Mouse (Mus musculus) lung, embryonic 16.5 days (tissue): ENCODE data around the gene Gm11634. TPM values are rescaled to one million over a fixed set of nuclear protein-coding genes. Genes with fewer than 3 reads are reported as not detected.

Experiments used
- ATAC-seq: fragments of 200-750 bp; cut with Nextera tagmentation; 2 replicates; pipeline ENCODE4 v1.8.0; 2017; ENCODE audit warnings: low read depth, mild to moderate bottlenecking, moderate library complexity
- H3K27ac ChIP-seq: fragments of 300-500 bp; sonication (generic); 2 replicates; pipeline ENCODE4 v1.5.1; 2014; ENCODE audit warnings: mild to moderate bottlenecking, control low read depth, low read length
- H3K27me3 ChIP-seq: fragments of 300-500 bp; sonication (generic); 2 replicates; pipeline ENCODE4 v1.6.1; 2014; ENCODE audit warnings: low read depth, low read length, mixed read lengths; ENCODE audit not compliant: control insufficient read depth, insufficient read depth
- H3K36me3 ChIP-seq: fragments of 300-500 bp; sonication (generic); 2 replicates; pipeline ENCODE4 v1.6.1; 2014; ENCODE audit warnings: low read length; ENCODE audit not compliant: control insufficient read depth, insufficient read depth
- H3K4me1 ChIP-seq: fragments of 300-500 bp; sonication (generic); replicated peaks from 2 replicates; pipeline ENCODE4 v1.6.1; 2014; ENCODE audit warnings: low read length, mixed read lengths; ENCODE audit not compliant: control insufficient read depth, insufficient read depth
- H3K4me2 ChIP-seq: fragments of 300-500 bp; sonication (generic); 2 replicates; pipeline ENCODE4 v1.6.1; 2014; ENCODE audit warnings: low read depth, low read length, control low read depth
- H3K4me3 ChIP-seq: fragments of 300-500 bp; sonication (generic); 2 replicates; pipeline ENCODE4 v1.5.1; 2014; ENCODE audit warnings: mild to moderate bottlenecking, low read length, control low read depth
- H3K9ac ChIP-seq: fragments of 300-500 bp; sonication (generic); 2 replicates; pipeline ENCODE4 v1.6.1; 2014; ENCODE audit warnings: low read length, control low read depth
- H3K9me3 ChIP-seq: fragments of 300-500 bp; sonication (generic); 2 replicates; pipeline ENCODE4 v1.6.1; 2016; ENCODE audit warnings: low read length; ENCODE audit not compliant: control insufficient read depth
- WGBS: fragments of 180-500 bp; shearing (Covaris S2); extraction: QIAGEN DNeasy Blood & Tissue Kit; methylation state at CpG from one replicate; pipeline ENCODE4 v1.1.7; 2014; 5-methylcytosine and 5-hydroxymethylcytosine counted together
- polyA plus RNA-seq: library from polyadenylated mRNA; unstranded; fragments of >200 nt; fragmentation: Nextera tagmentation; extraction: Ambion mirVana; gene quantifications from 2 replicates; pipeline ENCODE4 v1.2.1, GENCODE M21; 2015

The Gm11634 gene
- polyA plus RNA-seq, 1 experiment from 2014 or later, result not detected

DNA sequence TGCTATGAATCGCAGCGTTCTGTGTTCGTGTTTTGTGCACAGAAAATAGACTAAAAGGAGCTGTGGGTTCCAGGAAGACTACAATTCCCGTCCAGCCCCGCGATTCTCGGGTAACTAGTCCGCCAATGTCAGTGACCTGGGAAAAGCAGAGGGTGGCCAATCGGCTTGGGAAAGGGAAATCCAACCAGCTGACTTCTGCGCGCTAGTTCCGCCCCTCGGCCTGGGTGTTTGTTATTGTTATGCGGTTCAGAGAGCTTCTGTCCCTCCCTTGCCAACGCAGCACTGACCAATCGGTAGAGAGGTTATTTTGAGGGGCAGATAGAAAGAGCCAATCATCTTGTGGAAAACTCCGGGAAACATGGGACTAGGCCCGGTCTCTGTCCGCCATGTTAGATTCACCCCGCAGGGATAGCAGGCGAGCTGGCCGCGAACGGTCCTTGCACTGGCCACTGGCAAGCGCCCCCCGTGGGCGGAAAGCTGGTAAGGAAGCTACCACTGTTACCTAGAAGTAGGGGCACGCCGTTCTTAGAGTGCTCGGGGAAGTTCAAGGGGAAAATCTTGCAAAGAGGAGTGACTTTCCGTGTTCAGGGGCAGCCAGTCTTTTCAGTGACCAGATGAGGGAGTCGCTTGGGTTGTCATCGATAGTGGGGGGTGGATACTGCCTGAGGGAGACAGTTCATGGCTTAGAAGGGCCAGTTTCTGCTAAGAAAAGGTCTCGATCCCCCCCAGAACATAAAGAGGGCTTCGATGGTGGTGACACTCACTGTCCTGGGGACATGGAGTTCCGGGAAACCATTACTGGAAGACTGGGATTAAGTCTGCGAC is 46.4 kb downstream of the Gm11634 start:
- WGBS, result 0% methylated on average over 37 of the region's 37 CpGs
- peaks cover 16% of the 10 kb centered on the region for H3K36me3 ChIP-seq
- ATAC-seq, result peak; percentile 98
- peak overlapping the region; percentile 87 for H3K4me3 ChIP-seq
- peak overlapping the region; percentile 96 for H3K27ac ChIP-seq
- H3K9me3 ChIP-seq, result no peaks in the 10 kb centered on the region
- peak overlapping the region; percentile 90 for H3K9ac ChIP-seq
- peaks cover 16% of the 10 kb centered on the region for H3K4me1 ChIP-seq
- peak overlapping the region; percentile 87 for H3K4me2 ChIP-seq
- no peaks in the 10 kb centered on the region for H3K27me3 ChIP-seq

DNA sequence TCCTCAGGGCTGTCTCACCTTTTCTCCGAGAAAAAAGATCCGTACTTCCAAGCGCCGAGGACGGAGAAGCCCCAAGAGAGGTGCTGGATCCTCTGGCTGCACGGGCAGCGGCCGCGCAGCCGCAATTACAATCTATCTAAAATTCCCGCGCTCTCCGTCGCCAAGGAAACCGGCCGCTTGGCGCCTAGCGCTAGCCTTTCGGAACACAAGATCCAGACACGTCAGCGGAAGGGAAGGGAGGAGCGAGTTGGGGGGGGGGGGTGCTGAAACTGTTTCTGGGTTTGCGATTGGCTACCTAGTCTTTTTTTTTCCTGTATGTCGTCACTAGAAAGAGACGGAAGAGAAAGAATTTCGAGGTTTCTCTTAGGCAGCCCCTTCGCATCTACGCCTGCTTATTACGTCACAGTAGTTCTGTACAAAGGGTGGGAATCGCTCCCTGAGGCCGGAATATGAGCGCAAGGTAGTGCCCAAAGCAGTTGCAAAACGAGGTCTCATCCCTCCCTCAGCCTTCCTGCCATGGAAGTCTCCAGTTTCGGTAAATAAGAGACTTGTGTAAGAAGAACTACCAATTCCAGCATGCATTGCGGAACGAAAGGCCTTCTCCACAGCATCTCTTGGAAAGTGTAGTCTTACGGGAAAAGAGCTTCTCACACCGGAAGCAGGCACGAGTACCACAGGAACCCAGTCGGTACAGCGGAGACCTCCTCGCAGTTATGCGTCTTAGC is 47.1 kb downstream of the Gm11634 start, which contains the start of the genes Brca1 and Nbr1:
Gene Brca1, minus strand, starts transcription at position 205 of the 725 bp plus-strand sequence.
Gene Nbr1, plus strand, starts transcription at position 399 of the 725 bp plus-strand sequence.
- Histone ChIP-seq H3K9me3 (no peaks in the 10 kb centered on the region), H3K4me1 (peaks cover 16% of the 10 kb centered on the region), H3K4me2 (peak within 1 kb of the TSS; percentile 87), H3K27me3 (no peaks in the 10 kb centered on the region), H3K27ac (peak within 1 kb of the TSS; percentile 96), H3K9ac (peak within 1 kb of the TSS; percentile 90), H3K36me3 (peaks cover 14% of the 10 kb centered on the region), H3K4me3 (peak within 1 kb of the TSS; percentile 87)
- peak; percentile 82 for ATAC-seq
- WGBS, result under 1% methylated on average over 43 of the region's 43 CpGs

DNA sequence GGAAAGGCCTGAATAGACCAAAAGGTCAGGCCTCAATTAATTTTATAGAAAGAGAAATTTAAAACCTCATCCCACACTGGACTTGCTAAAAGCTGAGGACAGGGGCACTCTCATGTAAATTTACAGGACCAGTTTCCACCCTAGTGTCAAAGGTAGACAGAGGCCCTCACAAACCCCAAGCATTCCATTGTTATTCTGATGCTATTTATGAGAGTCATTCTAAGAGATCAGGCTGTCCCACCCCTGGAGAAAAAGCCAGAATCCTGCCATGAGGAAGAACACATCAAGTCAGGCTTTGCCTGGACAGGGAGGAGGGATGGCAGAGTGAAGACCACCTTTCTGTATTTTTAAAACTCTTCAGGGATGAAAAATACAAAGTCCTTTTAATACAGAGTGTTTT is 50.5 kb downstream of the Gm11634 start:
- Histone ChIP-seq H3K9ac (no peak overlapping the region), H3K4me3 (no peak overlapping the region), H3K4me1 (peaks cover 7% of the 10 kb centered on the region), H3K27me3 (no peaks in the 10 kb centered on the region), H3K4me2 (no peak overlapping the region), H3K27ac (no peak overlapping the region), H3K9me3 (no peaks in the 10 kb centered on the region), H3K36me3 (peaks cover 8% of the 10 kb centered on the region)
- ATAC-seq, result no peak

DNA sequence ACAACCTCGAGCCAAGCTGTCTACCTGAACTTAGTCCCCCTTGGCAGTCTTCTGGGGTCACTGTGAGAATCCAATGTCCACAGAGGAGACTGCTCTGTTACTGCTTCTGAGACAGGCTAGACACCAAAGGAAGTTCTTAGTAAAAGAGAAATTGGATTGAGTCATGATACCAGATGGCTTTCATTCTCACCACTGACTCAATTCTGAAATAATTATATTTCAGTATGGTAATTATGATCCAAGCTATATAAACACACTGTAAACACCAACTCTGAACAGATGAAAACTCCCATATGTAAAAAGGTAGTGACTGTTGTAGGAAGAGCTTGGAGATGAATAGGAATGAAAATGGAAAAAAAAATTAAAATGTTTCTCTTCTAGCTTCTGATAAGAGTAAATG is 54.9 kb downstream of the Gm11634 start:
- WGBS, result 77% methylated on average over 1 of the region's 1 CpGs
- Histone ChIP-seq H3K27me3 (no peaks in the 10 kb centered on the region), H3K9me3 (no peaks in the 10 kb centered on the region), H3K9ac (no peak overlapping the region), H3K27ac (peak overlapping the region; percentile 83), H3K4me2 (no peak overlapping the region), H3K4me3 (no peak overlapping the region), H3K36me3 (peaks cover 11% of the 10 kb centered on the region), H3K4me1 (0 out of 2 replicates have a peak, but pooled peaks cover 2% of the 10 kb centered on the region)
- peak; percentile 77 for ATAC-seq

Other genes starting within 250 kb of the Gm11634 start
- gene G6pc, start 231.7 kb downstream of the Gm11634 start, polyA plus RNA-seq, result not detected in 2 replicates
- gene Aarsd1, start 181.6 kb downstream of the Gm11634 start, polyA plus RNA-seq, result 63.9 and 67.2 TPM in 2 replicates
- 7.5 and 10.1 TPM in 2 replicates for gene Gm27029, start 174.5 kb downstream of the Gm11634 start, polyA plus RNA-seq
- 19.9 and 21.0 TPM in 2 replicates for gene Rundc1, start 174.2 kb downstream of the Gm11634 start, polyA plus RNA-seq
- gene Ptges3l, start 173.9 kb downstream of the Gm11634 start, polyA plus RNA-seq, result 12.5 and 13.9 TPM in 2 replicates
- 273 and 291 TPM in 2 replicates for gene Rpl27, start 157.0 kb downstream of the Gm11634 start, polyA plus RNA-seq
- 27.3 and 29.1 TPM in 2 replicates for gene Ifi35, start 150.8 kb downstream of the Gm11634 start, polyA plus RNA-seq
- 6.7 and 7.6 TPM in 2 replicates for gene Rnd2, start 134.3 kb downstream of the Gm11634 start, polyA plus RNA-seq
- 50.2 and 52.0 TPM in 2 replicates for gene Vat1, start 133.0 kb downstream of the Gm11634 start, polyA plus RNA-seq
- gene Brca1, start 47.3 kb downstream of the Gm11634 start, polyA plus RNA-seq, result 13.2 and 14.1 TPM in 2 replicates
- 77.7 and 87.5 TPM in 2 replicates for gene Nbr1, start 47.1 kb downstream of the Gm11634 start, polyA plus RNA-seq
- gene Tmem106a, start 17.0 kb downstream of the Gm11634 start, polyA plus RNA-seq, result 4.7 and 7.1 TPM in 2 replicates
- 52.0 and 52.1 TPM in 2 replicates for gene Rdm1, start 27.9 kb upstream of the Gm11634 start, polyA plus RNA-seq
- 6.8 and 7.4 TPM in 2 replicates for gene Arl4d, start 66.3 kb upstream of the Gm11634 start, polyA plus RNA-seq
- gene Dhx8, start 133.7 kb upstream of the Gm11634 start, polyA plus RNA-seq, result 26.2 and 32.1 TPM in 2 replicates
- gene Etv4, start 186.1 kb upstream of the Gm11634 start, polyA plus RNA-seq, result 10.3 and 13.4 TPM in 2 replicates